Mouse (Mus musculus) left cerebral cortex, adult 11 months (tissue): ENCODE measurements around the gene Hint1.
A peak's percentile ranks its signal among the peaks of the same experiment; 100 is the strongest.
"Not testable (repeated sequence)": the region's sequence is repeated elsewhere in the genome, so short reads cannot be mapped to it uniquely, and the experiment has no call there.

Experiments used
- DNase-seq: peaks from one replicate; pipeline ENCODE4 v3.0.0; 2022; ENCODE audit warnings: low spot score

Hint1 gene

GRCm38 (mm10) chr11:54866119-54867048 lies at the start of gene Hint1:
Hint1 (plus strand) TSS chr11:54866383.
- peak; percentile 89 for DNase-seq

- no peak for DNase-seq
These were observed 48.7 kb upstream of the Hint1 start for GRCm38 (mm10) chr11:54817449-54817848.

- no peak for DNase-seq
These were observed 46.7 kb upstream of the Hint1 start for GRCm38 (mm10) chr11:54819489-54819888.

- peak; percentile 54 for DNase-seq
These were observed 42.7 kb upstream of the Hint1 start for GRCm38 (mm10) chr11:54823467-54823866.

- DNase-seq = no peak
These were observed 40.4 kb upstream of the Hint1 start for GRCm38 (mm10) chr11:54825774-54826173.

- no peak for DNase-seq
These were observed 39.4 kb upstream of the Hint1 start for GRCm38 (mm10) chr11:54826819-54827218.

GRCm38 (mm10) chr11:54833833-54834232 lies 32.4 kb upstream of the Hint1 start:
- peak; percentile 78 for DNase-seq

GRCm38 (mm10) chr11:54834596-54834995 lies 31.6 kb upstream of the Hint1 start:
- no peak for DNase-seq

GRCm38 (mm10) chr11:54836106-54836505 lies 30.1 kb upstream of the Hint1 start:
- no peak for DNase-seq

- DNase-seq = no peak
These were observed 26.5 kb upstream of the Hint1 start for GRCm38 (mm10) chr11:54839696-54840095.

GRCm38 (mm10) chr11:54840891-54841290 lies 25.3 kb upstream of the Hint1 start:
- no peak for DNase-seq

- DNase-seq = no peak
These were observed 21.8 kb upstream of the Hint1 start for GRCm38 (mm10) chr11:54844424-54844823.

- no peak for DNase-seq
These were observed 21.2 kb upstream of the Hint1 start for GRCm38 (mm10) chr11:54844959-54845358.

GRCm38 (mm10) chr11:54845470-54846442 lies 20.4 kb upstream of the Hint1 start:
- no peak for DNase-seq

GRCm38 (mm10) chr11:54849961-54850758 lies 16.0 kb upstream of the Hint1 start:
- no peak for DNase-seq

GRCm38 (mm10) chr11:54851656-54852055 lies 14.5 kb upstream of the Hint1 start:
- no peak for DNase-seq

- not testable (repeated sequence) for DNase-seq
These were observed 7.3 kb upstream of the Hint1 start for GRCm38 (mm10) chr11:54858880-54859279.

- no peak for DNase-seq
These were observed 6.6 kb upstream of the Hint1 start for GRCm38 (mm10) chr11:54859322-54860165.

GRCm38 (mm10) chr11:54860256-54861038 lies 5.7 kb upstream of the Hint1 start, which contains the start of gene Lyrm7:
Lyrm7 (minus strand) TSS chr11:54860916.
- peak; percentile 97 for DNase-seq
